Mouse (Mus musculus) testis, adult 2 months (tissue): Measurements from ENCODE around the gene Gm609. TPM values are rescaled to one million over a fixed set of nuclear protein-coding genes. Genes with fewer than 3 reads are reported as not detected.
"Not testable (repeated sequence)": the region's sequence is repeated elsewhere in the genome, so short reads cannot be mapped to it uniquely, and the experiment has no call there.

Experiments used
- H3K27ac ChIP-seq: fragments of 200-500 bp; 2 replicates; pipeline ENCODE4 v1.5.1; 2012; ENCODE audit warnings: low read depth, low read length; ENCODE audit not compliant: control insufficient read depth, insufficient read depth
- H3K27me3 ChIP-seq: fragments of 200-500 bp; 2 replicates; pipeline ENCODE4 v1.6.1; 2012; ENCODE audit warnings: mild to moderate bottlenecking, low read length, moderate library complexity; ENCODE audit not compliant: control insufficient read depth, insufficient read depth
- H3K36me3 ChIP-seq: fragments of 200-500 bp; 2 replicates; pipeline ENCODE4 v1.6.1; 2012; ENCODE audit warnings: mild to moderate bottlenecking, low read length; ENCODE audit not compliant: control insufficient read depth, insufficient read depth
- H3K4me1 ChIP-seq: fragments of 200-500 bp; 2 replicates; pipeline ENCODE4 v1.6.1; 2012; ENCODE audit warnings: low read length; ENCODE audit not compliant: control insufficient read depth, insufficient read depth
- H3K4me3 ChIP-seq: fragments of 200-500 bp; 2 replicates; pipeline ENCODE4 v1.5.1; 2012; ENCODE audit warnings: low read depth, mild to moderate bottlenecking, low read length, moderate library complexity, mixed read lengths; ENCODE audit not compliant: control insufficient read depth
- CTCF ChIP-seq: fragments of 200-500 bp; IDR thresholded peaks from 2 replicates; pipeline ENCODE4 v1.5.1; 2012; ENCODE audit warnings: low read depth, mild to moderate bottlenecking, inconsistent platforms, low read length, moderate library complexity; ENCODE audit not compliant: control insufficient read depth, insufficient read depth, insufficient replicate concordance
- POLR2A ChIP-seq: fragments of 200-500 bp; IDR thresholded peaks from 2 replicates; pipeline ENCODE4 v1.6.1; 2012; ENCODE audit warnings: low read depth, mild to moderate bottlenecking, inconsistent platforms, low read length, moderate library complexity; ENCODE audit not compliant: control insufficient read depth
- polyA plus RNA-seq: library from polyadenylated mRNA; depleted of rRNA; stranded (reverse); fragments of >200 nt; gene quantifications from 2 replicates; pipeline ENCODE4 v1.2.3, GENCODE M21; 2012

Gm609 gene
- polyA plus RNA-seq, 1 experiment = 2.0 TPM

DNA sequence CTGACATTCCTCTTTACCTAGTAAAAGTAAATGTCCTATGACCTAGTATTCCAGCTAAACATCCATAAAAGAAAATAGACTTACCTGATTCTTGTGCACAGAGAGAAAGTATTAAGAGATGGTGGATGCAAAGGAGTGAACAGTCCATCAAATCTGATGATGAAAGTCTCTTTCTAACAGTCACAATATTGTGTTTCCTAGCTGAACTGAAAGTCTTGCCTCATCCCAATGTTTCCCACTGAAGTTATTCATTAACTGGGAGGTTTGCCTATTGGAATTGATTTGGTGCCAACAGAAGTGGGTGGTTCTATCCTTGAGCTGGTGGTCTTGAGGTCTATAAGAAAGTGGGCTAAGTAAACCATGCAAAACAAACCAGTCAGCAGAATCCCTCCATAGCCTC, 38.0 kb downstream of the Gm609 start:
- no peak for TF ChIP-seq CTCF
- no peak for TF ChIP-seq POLR2A
- H3K36me3 ChIP-seq = no peaks in the 10 kb centered on the region
- no peaks in the 10 kb centered on the region for H3K4me1 ChIP-seq
- H3K27ac ChIP-seq = no peak overlapping the region
- H3K4me3 ChIP-seq = no peak overlapping the region
- no peaks in the 10 kb centered on the region for H3K27me3 ChIP-seq

DNA sequence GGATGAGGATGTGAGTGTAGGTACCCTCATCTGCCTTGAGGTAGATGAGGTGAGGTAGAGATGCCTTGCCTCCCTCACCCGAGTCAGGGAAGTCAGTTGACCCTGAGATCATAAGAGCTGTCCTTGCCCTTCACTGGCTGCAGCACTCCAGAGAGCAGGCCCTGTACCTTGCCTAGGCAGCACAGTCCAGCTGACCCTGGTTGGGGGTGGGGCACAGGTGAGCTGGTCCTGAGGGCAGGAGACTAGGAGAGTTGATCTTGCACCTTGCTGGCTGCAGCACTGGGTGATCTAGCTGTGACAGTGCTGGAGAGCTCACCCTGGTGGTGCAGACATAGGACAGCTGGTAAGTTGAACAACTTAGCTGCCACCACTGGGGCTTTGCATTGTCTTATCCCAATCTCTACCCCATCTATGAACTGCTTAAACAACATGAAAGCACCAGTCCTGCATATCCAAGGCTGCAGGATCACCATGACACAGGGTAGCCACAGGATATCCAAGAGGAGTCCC, 55.5 kb downstream of the Gm609 start:
- no peak overlapping the region for H3K27ac ChIP-seq
- H3K27me3 ChIP-seq = no peaks in the 10 kb centered on the region
- TF ChIP-seq CTCF = no peak
- TF ChIP-seq POLR2A = no peak
- no peak overlapping the region for H3K4me3 ChIP-seq
- no peaks in the 10 kb centered on the region for H3K4me1 ChIP-seq
- no peaks in the 10 kb centered on the region for H3K36me3 ChIP-seq

DNA sequence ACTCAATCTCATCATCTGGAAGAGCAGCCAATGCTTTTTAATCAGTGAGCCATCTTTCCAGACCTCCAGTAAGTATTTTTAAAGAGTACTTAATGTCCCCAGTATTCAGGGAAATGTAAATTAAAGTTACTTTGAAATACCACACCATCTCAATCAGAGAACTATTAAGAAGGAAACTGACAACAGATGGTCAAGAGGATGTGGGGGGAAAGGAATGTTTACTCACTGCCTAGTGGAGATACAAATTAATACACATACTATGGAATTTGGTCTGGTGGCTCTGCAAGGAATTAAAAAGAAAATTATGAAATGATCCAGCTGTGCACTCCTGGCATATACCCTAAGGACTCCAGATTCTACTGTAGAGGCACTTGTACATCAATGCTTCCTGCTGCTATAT, 57.2 kb downstream of the Gm609 start:
- Histone ChIP-seq H3K36me3 (no peaks in the 10 kb centered on the region), H3K27me3 (no peaks in the 10 kb centered on the region), H3K4me1 (no peaks in the 10 kb centered on the region), H3K27ac (no peak overlapping the region), H3K4me3 (no peak overlapping the region)
- TF ChIP-seq POLR2A (no peak), CTCF (no peak)

DNA sequence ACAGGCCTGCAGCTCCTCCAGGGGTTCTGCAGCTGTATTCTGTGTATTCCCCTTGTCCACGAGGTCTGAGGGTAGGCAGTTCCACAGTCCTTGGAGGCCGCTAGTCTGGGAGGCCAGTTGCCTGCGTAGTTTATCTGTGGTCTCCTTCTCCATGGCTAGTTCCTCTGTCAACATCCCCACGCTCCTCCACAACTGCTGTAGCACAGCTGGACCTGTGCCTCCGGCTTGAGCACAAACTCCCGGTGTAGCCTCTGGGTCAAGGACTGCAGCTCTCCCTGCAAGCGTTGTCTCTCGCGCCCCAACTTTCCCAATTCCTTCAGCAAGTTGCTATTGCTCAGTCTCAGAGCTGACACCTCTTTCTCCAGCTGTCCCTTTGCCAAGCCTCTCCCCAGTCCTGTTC, 65.1 kb downstream of the Gm609 start:
- Histone ChIP-seq H3K27ac (no peak overlapping the region), H3K27me3 (no peaks in the 10 kb centered on the region), H3K4me1 (peaks cover 3% of the 10 kb centered on the region), H3K4me3 (no peak overlapping the region), H3K36me3 (no peaks in the 10 kb centered on the region)
- TF ChIP-seq POLR2A = no peak
- no peak for TF ChIP-seq CTCF

DNA sequence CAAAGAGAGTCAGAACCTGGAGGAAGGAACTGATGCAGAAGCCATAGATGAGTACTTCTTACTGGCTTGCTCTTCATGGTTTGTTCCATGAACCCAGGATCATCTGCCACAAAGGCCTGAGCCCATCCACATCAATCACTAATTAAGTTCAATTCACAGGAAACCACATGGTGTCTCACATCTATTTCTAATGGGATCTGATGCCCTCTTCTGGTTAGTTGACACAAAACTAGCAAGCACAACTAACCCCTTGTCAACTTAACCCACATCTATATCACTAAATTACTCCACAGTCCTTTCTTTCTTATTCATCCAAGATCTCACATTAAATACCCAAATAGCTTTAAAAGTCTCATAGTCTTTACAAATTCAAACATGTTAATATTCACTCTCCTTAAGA, 79.3 kb downstream of the Gm609 start:
- H3K27ac ChIP-seq = no peak overlapping the region
- no peak overlapping the region for H3K4me3 ChIP-seq
- H3K4me1 ChIP-seq = peaks cover 3% of the 10 kb centered on the region; the same call in 1 of the 2 replicates
- H3K36me3 ChIP-seq = no peaks in the 10 kb centered on the region
- no peaks in the 10 kb centered on the region for H3K27me3 ChIP-seq
- no peak for TF ChIP-seq CTCF
- TF ChIP-seq POLR2A = no peak

DNA sequence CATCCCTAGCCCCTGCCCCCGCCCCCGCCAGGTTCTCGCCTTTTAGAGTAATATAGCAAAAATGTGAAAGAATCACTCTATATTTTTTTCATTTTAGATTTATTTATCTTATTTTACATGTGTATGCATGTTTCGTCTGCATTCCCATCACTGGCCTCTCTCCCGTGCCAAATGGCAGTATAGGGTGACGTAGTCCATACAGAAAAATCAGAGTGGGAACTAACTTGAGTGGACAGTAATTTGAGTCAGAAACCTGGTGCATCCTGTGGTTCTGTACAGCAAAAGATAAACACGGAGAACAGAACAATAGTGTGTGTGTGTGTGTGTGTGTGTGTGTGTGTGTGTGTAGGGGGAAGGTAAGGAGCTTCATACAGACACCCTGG, 83.7 kb downstream of the Gm609 start:
- H3K4me3 ChIP-seq, H3K36me3 ChIP-seq, H3K27me3 ChIP-seq, H3K4me1 ChIP-seq, H3K27ac ChIP-seq: not testable (repeated sequence)

DNA sequence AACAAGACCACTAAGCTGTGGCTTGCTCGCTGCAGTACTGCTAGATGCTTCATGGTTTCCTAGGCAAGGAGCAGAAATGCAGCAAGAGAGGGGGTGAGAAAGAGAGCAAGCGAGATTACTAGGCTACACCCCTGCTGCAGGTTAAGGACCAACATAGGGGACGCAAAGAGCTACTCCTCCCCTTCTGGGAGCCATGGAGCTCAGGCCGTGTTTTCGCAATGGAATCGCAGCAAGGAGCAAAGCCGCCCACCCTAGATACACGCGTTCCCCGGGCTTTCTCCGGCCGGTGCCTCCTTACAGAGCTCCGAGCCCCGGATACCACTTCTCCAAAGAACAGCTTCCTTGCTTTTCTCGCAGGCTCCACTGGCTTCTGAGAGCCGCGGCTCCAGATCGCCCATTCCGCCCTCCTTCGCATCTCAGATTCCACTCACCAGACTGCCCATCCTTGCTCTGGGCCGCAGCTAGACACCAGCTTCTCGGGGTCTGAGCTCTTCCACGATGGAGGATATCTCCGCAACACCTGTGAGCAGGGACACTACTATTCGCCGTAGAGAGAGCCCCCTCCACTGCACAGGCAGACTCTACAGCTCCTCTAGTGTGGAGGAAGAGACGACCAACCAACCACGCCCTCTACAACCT, 84.2 kb downstream of the Gm609 start, which contains the start of gene Cd200:
Gene Cd200 (minus strand): TSS at position 629 of the 639 bp plus-strand sequence.
- Histone ChIP-seq H3K4me1 (peaks cover 5% of the 10 kb centered on the region; the same call in 1 of the 2 replicates), H3K36me3 (no peaks in the 10 kb centered on the region), H3K27ac (peak within 1 kb of the TSS; percentile 84), H3K4me3 (peak within 1 kb of the TSS; percentile 87), H3K27me3 (no peaks in the 10 kb centered on the region)
- TF ChIP-seq CTCF (no peak), POLR2A (peak; percentile 29; the same call in 1 of the 2 replicates)
